Mouse (Mus musculus) layer of hippocampus, adult 9-11 months (tissue): ENCODE measurements around the gene Slc22a18.

Experiments
- DNase-seq: peaks from one replicate; pipeline ENCODE4 v3.0.0; 2022

Slc22a18 gene

GRCm38 (mm10) chr7:143463865-143464415, 9.6 kb upstream of the Slc22a18 start:
- no peak for DNase-seq

GRCm38 (mm10) chr7:143464811-143465560, 8.6 kb upstream of the Slc22a18 start:
- DNase-seq, result no peak

GRCm38 (mm10) chr7:143466099-143466677, 7.3 kb upstream of the Slc22a18 start:
- peak; percentile 52 for DNase-seq

GRCm38 (mm10) chr7:143467714-143468113, 5.8 kb upstream of the Slc22a18 start:
- DNase-seq, result no peak

DNA sequence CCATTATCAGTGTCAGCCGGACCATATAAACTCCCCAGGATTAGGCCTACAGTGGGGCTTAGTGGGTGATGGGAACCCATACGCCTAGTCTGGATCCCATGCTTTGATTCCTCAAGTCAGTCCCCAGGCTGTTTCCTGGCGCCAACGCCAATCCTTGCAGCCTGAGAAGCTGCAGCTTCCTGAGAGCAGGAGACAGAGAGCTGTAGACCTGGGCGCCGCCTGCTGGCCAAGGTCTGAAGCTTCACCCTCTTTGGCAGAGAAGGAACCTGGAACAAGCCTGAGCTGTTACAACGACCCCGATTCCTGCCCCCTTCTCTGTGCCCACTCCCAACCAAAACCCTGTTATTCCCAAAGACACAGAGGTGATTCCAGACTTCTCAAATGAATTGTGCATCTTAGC, 3.6 kb upstream of the Slc22a18 start:
- peak; percentile 36 for DNase-seq

DNA sequence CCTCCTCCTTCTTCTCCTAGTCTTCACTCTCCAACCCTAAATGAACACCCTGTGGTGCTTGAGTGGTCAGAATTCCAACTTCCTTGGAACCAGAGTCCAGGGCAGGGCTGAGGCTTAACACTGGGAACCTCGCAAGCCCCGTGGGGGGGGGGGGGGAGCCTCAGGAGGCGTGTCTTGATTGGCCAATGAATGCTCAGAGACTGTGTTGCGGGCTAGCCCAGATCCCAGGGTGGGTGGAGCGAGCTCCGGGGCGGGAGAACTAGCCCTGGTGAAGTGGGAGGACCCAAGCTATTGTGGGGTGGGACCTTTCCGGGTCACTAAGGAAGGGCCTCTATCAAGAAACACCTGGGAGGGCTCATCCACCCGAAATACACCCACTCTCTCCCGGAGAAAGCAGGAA, 1.3 kb downstream of the Slc22a18 start:
- DNase-seq, result no peak

GRCm38 (mm10) chr7:143475876-143476275, 2.3 kb downstream of the Slc22a18 start:
- DNase-seq, result no peak

GRCm38 (mm10) chr7:143476702-143477335, 3.3 kb downstream of the Slc22a18 start:
- DNase-seq, result no peak

- no peak for DNase-seq
Observed at GRCm38 (mm10) chr7:143477800-143478199, 4.3 kb downstream of the Slc22a18 start.

DNA sequence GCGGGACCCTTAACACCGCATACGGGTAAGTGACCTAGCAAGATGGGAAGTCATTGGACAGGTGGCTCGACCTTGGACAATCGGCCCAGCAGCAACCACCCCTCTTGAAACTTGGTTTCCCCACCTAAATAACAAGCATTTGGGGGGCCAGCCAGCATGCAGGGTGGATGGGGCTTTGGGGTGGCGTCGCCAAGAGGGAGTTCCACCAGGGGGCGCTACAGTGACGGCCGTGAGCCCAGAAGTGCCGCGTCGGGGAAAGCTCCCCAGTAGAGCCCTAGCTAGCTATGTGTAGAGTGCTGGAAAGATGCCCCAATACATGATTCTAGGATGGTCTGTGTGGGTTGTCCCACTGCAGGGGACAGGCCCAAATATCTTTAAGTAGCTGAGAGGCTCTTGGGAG, 7.0 kb downstream of the Slc22a18 start:
- DNase-seq, result no peak

DNA sequence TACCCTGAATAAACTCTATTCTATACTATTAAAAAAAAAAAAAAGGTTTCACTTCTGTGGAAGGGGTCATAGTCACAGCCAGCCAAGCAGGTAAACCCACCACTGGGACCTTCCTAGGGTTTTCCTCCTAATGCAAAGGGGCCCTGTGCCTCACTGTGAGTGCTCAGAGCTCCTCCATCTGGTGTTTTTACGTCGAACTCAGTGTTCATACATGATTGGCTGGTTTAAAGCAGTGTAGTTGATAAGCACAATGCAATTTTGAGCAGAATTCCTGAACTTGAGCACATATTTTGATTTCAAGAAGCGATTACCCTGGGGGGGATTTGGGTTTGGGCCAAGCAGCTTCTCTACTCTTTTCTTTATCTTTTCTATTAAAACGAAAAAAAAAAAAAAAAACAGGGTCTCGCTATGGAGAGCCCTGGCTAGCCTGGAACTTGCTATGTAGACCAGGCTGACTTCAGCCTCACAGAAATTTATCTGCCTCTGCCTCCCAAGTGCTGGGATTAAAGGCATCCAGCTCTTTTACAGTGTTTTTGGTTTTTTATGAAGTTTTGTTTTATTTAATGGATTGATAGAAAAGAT, 8.4 kb downstream of the Slc22a18 start:
- no peak for DNase-seq

GRCm38 (mm10) chr7:143482541-143482940, 9.0 kb downstream of the Slc22a18 start:
- no peak for DNase-seq

GRCm38 (mm10) chr7:143489735-143490134, 16.2 kb downstream of the Slc22a18 start:
- DNase-seq, result no peak

DNA sequence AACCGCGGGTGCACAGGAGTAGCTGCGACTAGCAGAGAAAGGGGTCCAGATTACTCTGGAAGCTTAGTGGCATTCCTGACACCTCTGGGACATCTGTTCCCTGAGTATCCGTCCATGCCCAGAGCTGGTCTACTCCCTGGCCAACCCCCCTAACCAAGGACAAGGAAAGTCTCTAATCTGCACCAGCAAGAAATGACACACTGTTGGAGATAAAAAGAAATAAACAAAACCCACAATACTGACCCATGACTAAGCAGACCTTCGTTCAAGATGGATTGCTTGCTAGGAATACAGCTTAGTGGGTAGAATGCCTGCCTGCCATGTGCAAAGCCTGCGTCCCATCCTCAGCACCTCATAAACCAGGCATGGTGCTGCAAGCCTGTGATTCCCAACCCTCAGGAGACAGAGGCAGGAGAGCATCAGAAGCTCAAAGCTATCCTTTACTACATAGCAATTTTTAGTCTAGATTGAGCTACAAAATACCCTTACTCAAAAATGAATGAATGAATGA, 20.1 kb downstream of the Slc22a18 start:
- DNase-seq, result no peak

DNA sequence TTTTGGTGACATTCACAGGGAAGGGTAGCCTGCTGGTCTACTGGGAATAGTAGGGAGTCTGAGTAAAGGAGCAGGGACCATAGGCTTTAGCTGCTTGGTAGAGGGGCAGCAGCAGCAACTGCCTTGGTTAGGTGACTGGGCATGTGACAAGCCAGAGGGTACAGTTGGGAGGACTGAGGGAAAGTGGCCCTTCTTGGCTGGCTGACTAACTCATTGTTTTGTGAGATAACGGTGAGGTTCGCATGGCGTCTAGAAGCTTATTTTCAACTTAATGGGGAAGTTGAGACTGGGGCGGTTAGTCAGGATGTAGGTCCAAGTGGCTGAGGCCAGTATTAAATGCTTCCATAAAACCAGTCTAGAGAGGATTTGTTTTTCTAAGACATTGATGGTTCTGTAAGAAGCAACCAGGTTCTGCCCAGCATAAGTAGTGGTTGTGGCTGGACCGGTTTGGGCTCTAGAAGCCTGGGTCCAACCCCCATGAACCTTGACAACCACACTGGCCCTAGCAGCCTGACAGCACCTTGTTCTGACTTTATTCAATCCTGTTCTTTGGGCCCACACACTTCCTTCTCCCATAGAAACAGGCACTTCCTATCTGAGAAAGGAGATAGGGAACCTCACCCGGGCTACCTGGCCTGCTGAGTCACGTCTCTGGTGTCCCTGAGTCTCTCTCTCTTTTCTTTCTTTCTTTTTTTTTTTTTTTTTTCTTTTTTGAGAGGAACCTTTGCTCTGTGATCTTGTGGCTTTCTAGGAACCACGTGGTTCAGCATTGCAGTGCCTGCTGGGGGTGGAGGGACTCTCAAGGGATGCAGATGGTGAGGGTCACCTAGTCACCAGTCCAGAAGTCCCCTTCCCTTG, 21.8 kb downstream of the Slc22a18 start:
- no peak for DNase-seq

- no peak for DNase-seq
Observed at GRCm38 (mm10) chr7:143498584-143498983, 25.0 kb downstream of the Slc22a18 start.

DNA sequence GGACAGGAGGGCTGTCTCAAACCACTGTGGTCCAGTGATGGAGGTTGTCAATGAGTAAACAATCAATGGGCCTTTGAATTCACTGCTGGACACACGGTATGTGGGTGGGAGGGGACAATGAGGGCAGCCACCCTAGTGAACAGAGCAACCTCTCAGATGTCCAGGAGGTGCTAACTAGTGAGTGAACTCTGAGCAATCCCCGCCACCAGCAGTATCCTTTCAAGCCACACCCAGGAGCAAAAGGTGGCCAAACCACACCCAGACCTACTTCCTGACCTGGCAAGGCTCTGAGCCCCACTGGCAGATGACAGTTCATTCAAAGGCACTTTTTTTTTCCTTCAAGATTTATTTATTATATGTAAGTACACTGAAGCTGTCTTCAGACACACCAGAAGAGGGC, 27.4 kb downstream of the Slc22a18 start:
- no peak for DNase-seq

GRCm38 (mm10) chr7:143501643-143502417, 28.3 kb downstream of the Slc22a18 start:
- DNase-seq, result no peak

GRCm38 (mm10) chr7:143502418-143503200, 29.1 kb downstream of the Slc22a18 start, which contains the start of gene Phlda2:
Gene Phlda2, minus strand, starts transcription at chr7:143503150.
- DNase-seq, result no peak

- DNase-seq, result no peak
Observed at GRCm38 (mm10) chr7:143503926-143504325, 30.4 kb downstream of the Slc22a18 start.

DNA sequence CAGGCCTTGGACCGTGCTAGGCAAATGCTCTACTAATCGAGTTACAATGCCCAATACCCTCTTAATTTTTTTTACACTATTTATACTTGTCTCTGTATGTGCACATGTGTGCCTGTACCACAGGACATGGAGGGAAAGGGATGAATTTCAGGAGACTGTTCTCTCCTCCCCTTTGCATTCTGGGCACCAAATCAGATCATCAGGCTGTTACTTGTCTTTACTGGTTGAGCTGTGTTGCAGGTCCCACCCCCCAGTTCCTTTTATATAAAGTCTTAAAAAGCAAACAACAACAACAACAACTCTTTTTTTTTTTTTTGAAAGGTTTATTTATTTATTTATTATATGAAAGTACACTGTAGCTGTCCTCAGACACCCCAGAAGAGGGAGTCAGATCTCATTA, 31.9 kb downstream of the Slc22a18 start:
- no peak for DNase-seq
